Mouse (Mus musculus): ENCODE data around the gene Cdca4. TPM values are rescaled to one million over a fixed set of nuclear protein-coding genes. Genes with fewer than 3 reads are reported as not detected.
"Not testable (repeated sequence)": the region's sequence is repeated elsewhere in the genome, so short reads cannot be mapped to it uniquely, and the experiment has no call there.

The Cdca4 gene
- polyA plus RNA-seq, 1 experiment, result 28.0 TPM

- peaks cover 6% of the 10 kb centered on the region; the same call in 1 of the 2 replicates for H3K4me1 ChIP-seq (ENCODE audit: control insufficient read depth, insufficient read depth, low read length)
- H3K27ac ChIP-seq (ENCODE audit: insufficient read depth, low read depth, low read length), result no peak overlapping the region
- TF ChIP-seq POLR2A (IDR thresholded peaks at IDR 0.05; ENCODE audit: borderline replicate concordance, low read depth, low read length) (no peak), CTCF (IDR thresholded peaks at IDR 0.05; ENCODE audit: low read depth, low read length) (no peak)
- no peak overlapping the region for H3K4me3 ChIP-seq (ENCODE audit: insufficient read depth, low read length)
Observed at GRCm38 (mm10) chr12:112847880-112848279, 18.7 kb upstream of the Cdca4 start.

DNA sequence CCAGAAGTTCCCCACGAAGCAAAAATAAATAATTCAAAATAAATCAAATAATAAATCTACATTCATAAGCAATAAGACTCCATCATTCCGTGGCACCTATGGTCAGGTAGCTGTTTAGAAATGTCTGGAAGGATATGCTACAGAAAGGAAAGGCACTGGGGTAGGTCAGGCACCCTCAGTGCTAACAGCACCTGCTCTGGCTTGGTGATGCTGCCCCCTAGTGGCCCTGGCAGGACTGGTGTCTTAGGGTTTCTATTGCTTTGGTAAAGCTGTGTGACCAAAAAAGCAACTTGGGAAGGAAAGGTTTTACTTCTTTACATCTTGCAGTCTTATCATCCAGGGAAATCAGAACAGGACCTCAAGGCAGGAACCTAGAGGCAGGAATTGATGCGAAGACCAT is 14.6 kb upstream of the Cdca4 start:
- Histone ChIP-seq H3K27ac (ENCODE audit: insufficient read depth, low read depth, low read length) (no peak overlapping the region), H3K4me1 (ENCODE audit: control insufficient read depth, insufficient read depth, low read length) (peaks cover 17% of the 10 kb centered on the region), H3K4me3 (ENCODE audit: insufficient read depth, low read length) (no peak overlapping the region)
- no peak for TF ChIP-seq POLR2A (IDR thresholded peaks at IDR 0.05; ENCODE audit: borderline replicate concordance, low read depth, low read length)
- TF ChIP-seq CTCF (IDR thresholded peaks at IDR 0.05; ENCODE audit: low read depth, low read length), result peak; percentile 95

GRCm38 (mm10) chr12:112842128-112842527 is 12.9 kb upstream of the Cdca4 start:
- peaks cover 10% of the 10 kb centered on the region for H3K4me1 ChIP-seq (ENCODE audit: control insufficient read depth, insufficient read depth, low read length)
- not testable (repeated sequence) for H3K4me3 ChIP-seq (ENCODE audit: insufficient read depth, low read length); H3K27ac ChIP-seq (ENCODE audit: insufficient read depth, low read depth, low read length)

GRCm38 (mm10) chr12:112841338-112841892 is 12.2 kb upstream of the Cdca4 start:
- H3K27ac ChIP-seq (ENCODE audit: insufficient read depth, low read depth, low read length), result not testable (repeated sequence)

DNA sequence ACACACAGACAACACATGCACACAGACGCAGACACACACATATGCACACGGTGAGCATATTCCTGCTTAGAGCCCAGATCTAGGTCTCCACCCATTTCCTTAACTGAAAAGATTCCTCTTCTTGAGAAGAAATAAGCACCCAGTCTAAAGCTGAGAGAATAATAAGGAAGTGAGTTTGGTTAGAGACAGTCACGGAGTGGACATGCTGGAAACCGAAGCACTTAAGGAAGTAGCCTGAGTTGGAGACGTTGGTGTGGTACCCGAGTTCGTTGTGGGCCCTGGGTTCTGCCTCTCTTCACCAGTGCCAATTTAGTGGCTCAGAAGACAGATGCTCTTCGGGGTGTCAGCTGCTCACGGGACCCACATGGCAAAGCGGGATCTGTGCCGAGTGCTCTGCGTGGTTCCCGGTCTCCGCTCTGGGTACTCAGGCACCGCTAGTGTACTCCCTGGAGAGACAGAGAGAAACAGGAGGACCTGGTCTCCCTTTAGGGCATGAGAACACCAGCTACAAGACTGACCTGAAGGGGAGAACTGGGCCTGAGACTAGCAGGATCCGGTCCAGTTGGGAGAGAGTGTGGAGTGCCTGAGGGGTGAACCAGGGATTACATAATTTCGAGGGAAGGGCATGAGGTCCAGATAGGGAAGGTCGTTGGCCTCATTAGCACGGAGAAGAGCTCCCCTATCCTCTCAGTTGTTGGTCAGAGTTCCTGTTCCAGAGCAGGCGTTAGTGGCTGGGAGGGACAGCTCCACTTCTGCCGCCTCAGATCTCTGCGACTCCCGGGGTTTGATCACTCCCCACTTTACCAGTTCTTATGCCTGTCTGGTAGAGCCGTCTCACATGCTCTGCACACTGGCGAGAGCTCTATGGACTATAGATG is 11.2 kb upstream of the Cdca4 start:
- no peak for TF ChIP-seq POLR2A (IDR thresholded peaks at IDR 0.05; ENCODE audit: borderline replicate concordance, low read depth, low read length)
- Histone ChIP-seq H3K4me3 (ENCODE audit: insufficient read depth, low read length) (0 out of 2 replicates have a peak overlapping the region, but pooled peaks have one; percentile 4), H3K4me1 (ENCODE audit: control insufficient read depth, insufficient read depth, low read length) (peaks cover 10% of the 10 kb centered on the region), H3K27ac (ENCODE audit: insufficient read depth, low read depth, low read length) (peak overlapping the region; percentile 84)

More at GRCm38 (mm10) chr12:112841338-112841892, 12.2 kb upstream of the Cdca4 start:
- H3K4me3 ChIP-seq (ENCODE audit: insufficient read depth, low read length), result not testable (repeated sequence)
- H3K4me1 ChIP-seq (ENCODE audit: control insufficient read depth, insufficient read depth, low read length), result peaks cover 10% of the 10 kb centered on the region

DNA sequence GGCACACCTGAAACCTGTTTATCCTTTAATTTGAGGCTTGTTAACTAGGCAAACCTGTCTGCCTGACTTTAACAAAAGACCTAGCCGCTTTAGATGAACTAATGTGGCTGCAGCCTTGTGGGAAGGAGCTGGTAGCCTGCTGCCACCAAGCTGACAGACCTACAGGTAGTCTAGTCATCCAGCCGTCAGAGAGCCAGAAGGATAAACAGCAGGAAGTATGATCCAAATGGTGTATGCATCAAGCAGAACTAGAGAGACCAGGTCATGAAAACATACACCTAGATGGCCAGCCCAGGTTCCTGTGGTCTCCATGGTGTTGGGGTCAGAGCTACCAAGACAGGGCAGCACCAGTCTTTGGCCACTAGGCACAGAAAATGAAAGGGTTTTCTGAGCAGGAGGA is 5.8 kb upstream of the Cdca4 start:
- TF ChIP-seq CTCF (IDR thresholded peaks at IDR 0.05; ENCODE audit: low read depth, low read length) (no peak), POLR2A (IDR thresholded peaks at IDR 0.05; ENCODE audit: borderline replicate concordance, low read depth, low read length) (no peak)
- no peak overlapping the region for H3K4me3 ChIP-seq (ENCODE audit: insufficient read depth, low read length)
- peaks cover 18% of the 10 kb centered on the region for H3K4me1 ChIP-seq (ENCODE audit: control insufficient read depth, insufficient read depth, low read length)
- no peak overlapping the region for H3K27ac ChIP-seq (ENCODE audit: insufficient read depth, low read depth, low read length)

DNA sequence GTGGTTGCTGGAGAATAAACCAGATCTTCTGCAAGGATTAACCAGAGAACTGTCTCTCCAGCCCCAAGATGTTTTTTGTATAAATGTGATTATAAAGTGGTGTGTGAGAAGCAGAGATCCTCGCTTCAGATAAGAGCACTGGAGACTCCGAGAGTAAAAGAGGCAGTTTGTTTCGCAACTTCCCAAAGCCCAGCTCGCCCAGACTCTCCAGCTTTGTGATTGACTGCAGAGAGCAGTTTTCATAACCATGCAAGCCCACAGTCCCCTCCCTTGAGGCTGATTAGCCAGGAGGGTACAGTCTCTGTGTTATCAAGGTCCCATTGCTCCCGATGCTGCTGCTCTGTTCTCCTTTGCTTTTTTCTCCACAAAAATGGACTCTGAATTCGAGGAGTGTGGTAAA is 4.3 kb upstream of the Cdca4 start:
- TF ChIP-seq POLR2A (IDR thresholded peaks at IDR 0.05; ENCODE audit: borderline replicate concordance, low read depth, low read length) (no peak), CTCF (IDR thresholded peaks at IDR 0.05; ENCODE audit: low read depth, low read length) (no peak)
- H3K4me1 ChIP-seq (ENCODE audit: control insufficient read depth, insufficient read depth, low read length), result peaks cover 15% of the 10 kb centered on the region
- H3K4me3 ChIP-seq (ENCODE audit: insufficient read depth, low read length), result peak overlapping the region; percentile 26; the same call in 1 of the 2 replicates
- H3K27ac ChIP-seq (ENCODE audit: insufficient read depth, low read depth, low read length), result peak overlapping the region; percentile 34

DNA sequence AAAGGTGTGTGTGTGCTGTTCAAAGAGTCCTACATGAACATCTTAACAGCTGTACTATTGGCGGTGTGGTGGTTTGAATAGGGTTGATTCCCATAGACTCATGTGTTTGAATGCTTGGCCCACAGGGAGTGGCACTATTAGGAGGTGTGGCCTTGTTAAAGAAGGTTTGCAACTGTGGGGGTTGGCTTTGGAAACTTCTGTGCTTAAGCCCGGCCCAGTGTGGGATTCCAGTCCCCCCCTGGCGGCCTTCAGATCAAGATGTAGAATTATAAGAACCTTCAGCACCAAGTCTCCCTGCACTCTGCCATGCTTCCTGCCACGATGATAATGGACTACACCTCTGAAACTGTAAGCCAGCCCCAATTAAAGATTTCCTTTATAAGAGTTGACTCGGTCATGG is 3.2 kb upstream of the Cdca4 start:
- TF ChIP-seq CTCF (IDR thresholded peaks at IDR 0.05; ENCODE audit: low read depth, low read length) (no peak), POLR2A (IDR thresholded peaks at IDR 0.05; ENCODE audit: borderline replicate concordance, low read depth, low read length) (no peak)
- H3K27ac ChIP-seq (ENCODE audit: insufficient read depth, low read depth, low read length), result no peak overlapping the region

GRCm38 (mm10) chr12:112830570-112830969 is 1.3 kb upstream of the Cdca4 start:
- Histone ChIP-seq H3K4me1 (ENCODE audit: control insufficient read depth, insufficient read depth, low read length) (peaks cover 37% of the 10 kb centered on the region), H3K27ac (ENCODE audit: insufficient read depth, low read depth, low read length) (no peak overlapping the region), H3K4me3 (ENCODE audit: insufficient read depth, low read length) (peak overlapping the region; percentile 94)
- TF ChIP-seq CTCF (IDR thresholded peaks at IDR 0.05; ENCODE audit: low read depth, low read length), result no peak
- no peak for TF ChIP-seq POLR2A (IDR thresholded peaks at IDR 0.05; ENCODE audit: borderline replicate concordance, low read depth, low read length)

More for the DNA sequence above, 3.2 kb upstream of the Cdca4 start:
- Histone ChIP-seq H3K4me3 (ENCODE audit: insufficient read depth, low read length) (no peak overlapping the region), H3K4me1 (ENCODE audit: control insufficient read depth, insufficient read depth, low read length) (peaks cover 19% of the 10 kb centered on the region)

DNA sequence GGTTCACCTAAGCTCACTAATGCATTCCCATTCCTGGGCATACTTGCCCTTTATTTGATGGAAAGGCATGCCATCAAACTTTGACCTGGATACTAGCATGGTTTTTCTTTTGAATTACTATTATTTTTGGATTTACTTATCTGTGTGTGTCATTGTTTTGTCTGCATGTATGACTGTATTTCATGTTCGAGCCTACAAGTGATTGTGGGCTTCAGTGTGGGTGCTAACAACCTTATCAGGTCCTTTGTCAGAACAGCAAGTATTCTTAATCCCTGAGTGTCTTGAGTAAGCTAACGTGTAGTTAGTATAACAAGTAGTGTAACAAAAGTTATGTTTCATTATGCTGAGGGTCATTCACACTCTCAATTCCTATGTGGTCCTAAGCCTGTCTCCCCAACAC is 918 bp upstream of the Cdca4 start:
- Histone ChIP-seq H3K4me3 (ENCODE audit: insufficient read depth, low read length) (peak overlapping the region; percentile 94), H3K27ac (ENCODE audit: insufficient read depth, low read depth, low read length) (peak overlapping the region; percentile 41), H3K4me1 (ENCODE audit: control insufficient read depth, insufficient read depth, low read length) (peaks cover 39% of the 10 kb centered on the region)
- TF ChIP-seq CTCF (IDR thresholded peaks at IDR 0.05; ENCODE audit: low read depth, low read length) (no peak), POLR2A (IDR thresholded peaks at IDR 0.05; ENCODE audit: borderline replicate concordance, low read depth, low read length) (no peak)

All from bone marrow macrophage, adult 2 months (primary cell).